Mouse (Mus musculus) MEL (cell line): ENCODE measurements around the gene Pou5f1. TPM values are rescaled to one million over a fixed set of nuclear protein-coding genes. Genes with fewer than 3 reads are reported as not detected.

ENCODE experiments used
- DNase-seq: peaks from one replicate; pipeline ENCODE4 v3.0.0; 2011; ENCODE audit warnings: low read depth, low spot score
- H3K27ac ChIP-seq: 2 replicates; pipeline ENCODE4 v1.5.1; 2012; ENCODE audit warnings: low read depth, mild to moderate bottlenecking, control low read depth, low read length, moderate library complexity; ENCODE audit not compliant: control insufficient read depth
- H3K27me3 ChIP-seq, 2 experiments: fragments of 150-350 bp in 1 of 2; sonication (generic) in 1 of 2; 2 replicates each; pipeline ENCODE4 v1.6.1; 2012; ENCODE audit warnings: low read length in 2 of 2, mild to moderate bottlenecking in 2 of 2, improper control_type of control experiment in 1 of 2, moderate library complexity in 1 of 2; ENCODE audit not compliant: insufficient read depth in 2 of 2, control insufficient read depth in 1 of 2
- H3K36me3 ChIP-seq, 2 experiments: 2 replicates each; pipeline ENCODE4 v1.6.1; 2012 to 2014; ENCODE audit warnings: low read length in 2 of 2, improper control_type of control experiment in 1 of 2, inconsistent platforms in 1 of 2, mild to moderate bottlenecking in 1 of 2; ENCODE audit not compliant: insufficient read depth in 2 of 2, control insufficient read depth in 1 of 2
- H3K4me1 ChIP-seq, 2 experiments: fragments of 150-350 bp in 1 of 2; sonication (generic) in 1 of 2; 2 replicates each; pipeline ENCODE4 v1.6.1; 2012; ENCODE audit warnings: low read length in 2 of 2, improper control_type of control experiment in 1 of 2, mild to moderate bottlenecking in 1 of 2; ENCODE audit not compliant: insufficient read depth in 2 of 2, control insufficient read depth in 1 of 2
- H3K4me3 ChIP-seq, 2 experiments: fragments of 150-350 bp in 1 of 2; sonication (generic) in 1 of 2; 2 replicates each; pipeline ENCODE4 v1.5.1; 2012; ENCODE audit warnings: low read depth in 2 of 2, low read length in 2 of 2, mild to moderate bottlenecking in 2 of 2, moderate library complexity in 2 of 2, control low read depth in 1 of 2, improper control_type of control experiment in 1 of 2; ENCODE audit not compliant: control insufficient read depth in 1 of 2, insufficient read depth in 1 of 2
- H3K79me2 ChIP-seq: 2 replicates; pipeline ENCODE4 v1.6.1; 2012; ENCODE audit warnings: mild to moderate bottlenecking, low read length, moderate library complexity; ENCODE audit not compliant: control insufficient read depth, poor library complexity, insufficient read depth
- H3K9ac ChIP-seq: 2 replicates; pipeline ENCODE4 v1.6.1; 2012; ENCODE audit warnings: low read depth, mild to moderate bottlenecking, control low read depth, low read length, moderate library complexity; ENCODE audit not compliant: control insufficient read depth, poor library complexity, severe bottlenecking
- H3K9me3 ChIP-seq: fragments of 150-350 bp; sonication (generic); replicated peaks from 2 replicates; pipeline ENCODE4 v1.6.1; 2012; ENCODE audit warnings: mild to moderate bottlenecking, low read length, improper control_type of control experiment, moderate library complexity; ENCODE audit not compliant: insufficient read depth
- BHLHE40 ChIP-seq: IDR thresholded peaks from 2 replicates; pipeline ENCODE4 v1.6.1; 2012; ENCODE audit warnings: low read depth, mild to moderate bottlenecking, inconsistent platforms, low read length, improper control_type of control experiment, borderline replicate concordance
- ELF1 ChIP-seq: IDR thresholded peaks from 2 replicates; pipeline ENCODE4 v1.6.1; 2014; ENCODE audit warnings: low read depth, mild to moderate bottlenecking, inconsistent platforms, low read length, improper control_type of control experiment, moderate library complexity
- EP300 ChIP-seq, 2 experiments: IDR thresholded peaks; 2 replicates each; pipeline ENCODE4 v1.6.1; 2011; ENCODE audit warnings: improper control_type of control experiment in 2 of 2, low read length in 2 of 2, low read depth in 1 of 2, mild to moderate bottlenecking in 1 of 2
- MAX ChIP-seq: IDR thresholded peaks from 2 replicates; pipeline ENCODE4 v1.6.1; 2011; ENCODE audit warnings: low read length, improper control_type of control experiment
- MXI1 ChIP-seq: IDR thresholded peaks from 2 replicates; pipeline ENCODE4 v1.6.1; 2011; ENCODE audit warnings: mild to moderate bottlenecking, low read depth, low read length, improper control_type of control experiment
- MYB ChIP-seq: IDR thresholded peaks from 2 replicates; pipeline ENCODE4 v1.6.1; 2011; ENCODE audit warnings: mild to moderate bottlenecking, low read depth, low read length, improper control_type of control experiment
- NRF1 ChIP-seq: IDR thresholded peaks from 2 replicates; pipeline ENCODE4 v1.6.1; 2014; ENCODE audit warnings: low read depth, mild to moderate bottlenecking, inconsistent platforms, low read length, improper control_type of control experiment, moderate library complexity; ENCODE audit not compliant: poor library complexity, insufficient read depth, severe bottlenecking
- POLR2AphosphoS5 ChIP-seq: IDR thresholded peaks from 2 replicates; pipeline ENCODE4 v1.6.1; 2012; ENCODE audit warnings: low read depth, borderline replicate concordance, mild to moderate bottlenecking, inconsistent platforms, low read length, moderate library complexity, mixed read lengths
- SIN3A ChIP-seq: IDR thresholded peaks from 2 replicates; pipeline ENCODE4 v1.6.1; 2012; ENCODE audit warnings: low read length, improper control_type of control experiment, inconsistent platforms
- TAL1 ChIP-seq: IDR thresholded peaks from 2 replicates; pipeline ENCODE4 v1.6.1; 2012; ENCODE audit warnings: mild to moderate bottlenecking, inconsistent platforms, low read length, moderate library complexity, mixed read lengths
- TBP ChIP-seq: IDR thresholded peaks from 2 replicates; pipeline ENCODE4 v1.8.0; 2011; ENCODE audit warnings: low read depth, low read length, improper control_type of control experiment
- TCF12 ChIP-seq: IDR thresholded peaks from 2 replicates; pipeline ENCODE4 v1.6.1; 2014; ENCODE audit warnings: low read depth, mild to moderate bottlenecking, inconsistent platforms, low read length, improper control_type of control experiment, moderate library complexity
- USF2 ChIP-seq, 2 experiments: IDR thresholded peaks; 2 replicates each; pipeline ENCODE4 v1.6.1; 2011 to 2012; ENCODE audit warnings: improper control_type of control experiment in 2 of 2, low read length in 2 of 2, borderline replicate concordance in 1 of 2, inconsistent platforms in 1 of 2, low read depth in 1 of 2, mild to moderate bottlenecking in 1 of 2; ENCODE audit not compliant: insufficient read depth in 1 of 2
- ZC3H11A ChIP-seq: IDR thresholded peaks from 2 replicates; pipeline ENCODE4 v1.6.1; 2012; ENCODE audit warnings: low read depth, mild to moderate bottlenecking, inconsistent platforms, low read length, improper control_type of control experiment
- ZMIZ1 ChIP-seq: IDR thresholded peaks from 2 replicates; pipeline ENCODE4 v1.6.1; 2012; ENCODE audit warnings: low read depth, mild to moderate bottlenecking, inconsistent platforms, low read length, improper control_type of control experiment, moderate library complexity
- polyA plus RNA-seq, 2 experiments: library from polyadenylated mRNA; stranded (reverse) in 1 of 2; unstranded in 1 of 2; fragments of >175 nt in 1 of 2; fragments of >200 nt in 1 of 2; gene quantifications; 2 replicates each; pipeline versions ENCODE4 v1.2.1 to v1.2.4; 2012; ENCODE audit warnings: low replicate concordance in 2 of 2, low read depth in 1 of 2; ENCODE audit not compliant: insufficient read length in 2 of 2, insufficient read depth in 1 of 2, missing spikeins in 1 of 2
- total RNA-seq: library from RNA; depleted of rRNA; stranded (reverse); fragments of 300-350 nt; gene quantifications from 2 replicates; pipeline ENCODE4 v1.2.3, GENCODE M21; 2012; rRNA removed

Gene Pou5f1
- total and polyA plus RNA-seq, 3 experiments: not detected

DNA sequence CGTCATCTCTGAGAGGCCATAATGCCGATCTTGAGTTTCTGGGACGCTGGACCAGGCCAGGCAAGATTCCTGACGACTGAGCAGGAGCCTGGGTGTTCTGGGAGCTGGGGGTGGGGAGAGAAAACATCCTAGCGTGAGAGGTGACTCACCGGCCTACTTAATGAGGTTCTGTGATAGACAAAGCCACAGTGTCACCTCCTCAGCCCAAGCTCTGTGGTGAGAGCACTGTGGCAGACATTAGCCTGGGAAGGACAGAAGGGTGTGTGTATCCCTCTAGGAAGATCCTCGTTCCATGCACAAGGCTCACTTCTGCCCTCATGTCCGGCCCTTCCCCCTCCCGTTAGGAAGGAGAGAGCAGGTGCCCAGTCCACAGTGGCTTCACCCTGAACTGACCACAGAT, 51.5 kb downstream of the Pou5f1 start:
- H3K9me3 ChIP-seq: no peaks in the 10 kb centered on the region
- no peak for TF ChIP-seq USF2 (IDR thresholded peaks at IDR 0.05; ENCODE audit: borderline replicate concordance in 1 of 2, insufficient read depth in 1 of 2, low read depth in 1 of 2, low read length in 2 of 2)
- no peak for TF ChIP-seq ZC3H11A
- TF ChIP-seq ELF1: no peak
- TF ChIP-seq POLR2AphosphoS5: no peak
- no peak for TF ChIP-seq MAX
- TF ChIP-seq MYB: no peak
- no peak for TF ChIP-seq EP300 (IDR thresholded peaks at IDR 0.05; ENCODE audit: low read depth in 1 of 2, low read length in 2 of 2)
- no peak for TF ChIP-seq ZMIZ1
- TF ChIP-seq NRF1: no peak
- no peak for TF ChIP-seq TAL1
- no peak for TF ChIP-seq TBP
- TF ChIP-seq, all 39 proteins: peak for 0
- no peaks in the 10 kb centered on the region; a peak in 2 of 4 replicates for H3K27me3 ChIP-seq
- no peak overlapping the region for H3K9ac ChIP-seq
- H3K4me1 ChIP-seq: peaks cover 0 to 6% of the 10 kb centered on the region in 2 experiments; a peak in 1 of 4 replicates
- H3K36me3 ChIP-seq: no peaks in the 10 kb centered on the region
- no peaks in the 10 kb centered on the region for H3K79me2 ChIP-seq
- DNase-seq: no peak
- H3K4me3 ChIP-seq: no peak overlapping the region
- no peak overlapping the region for H3K27ac ChIP-seq

- Histone ChIP-seq H3K9ac (no peak overlapping the region), H3K9me3 (no peaks in the 10 kb centered on the region)
- DNase-seq: peak; percentile 42
These were observed 52.4 kb downstream of the Pou5f1 start for GRCm38 (mm10) chr17:35558216-35558615.

More at GRCm38 (mm10) chr17:35558216-35558615, 52.4 kb downstream of the Pou5f1 start:
- H3K4me3 ChIP-seq: no peak overlapping the region
- H3K4me1 ChIP-seq: peaks cover 0 to 6% of the 10 kb centered on the region in 2 experiments; a peak in 1 of 4 replicates
- H3K79me2 ChIP-seq: no peaks in the 10 kb centered on the region
- H3K27ac ChIP-seq: no peak overlapping the region
- no peaks in the 10 kb centered on the region; a peak in 2 of 4 replicates for H3K27me3 ChIP-seq
- H3K36me3 ChIP-seq: no peaks in the 10 kb centered on the region
- TF ChIP-seq MYB (no peak), NRF1 (no peak), EP300 (IDR thresholded peaks at IDR 0.05; ENCODE audit: low read depth in 1 of 2, low read length in 2 of 2) (no peak), TCF12 (no peak), ZC3H11A (no peak), ZMIZ1 (no peak), BHLHE40 (no peak), USF2 (IDR thresholded peaks at IDR 0.05; ENCODE audit: borderline replicate concordance in 1 of 2, insufficient read depth in 1 of 2, low read depth in 1 of 2, low read length in 2 of 2) (no peak), SIN3A (no peak), MXI1 (no peak)

Other genes starting within 250 kb of the Pou5f1 start
- 58.7 and 60.1 TPM in 2 replicates for gene H2-D1, start 243.3 kb upstream of the Pou5f1 start, total RNA-seq
- gene H2-D1, start 243.3 kb upstream of the Pou5f1 start, polyA plus RNA-seq: 10 to 100 TPM in 1 of 2 experiments, not detected in 1; 97.9 TPM
- 1.7 TPM in 2 replicates for gene H2-Q1, start 185.6 kb upstream of the Pou5f1 start, total RNA-seq
- gene H2-Q1, start 185.6 kb upstream of the Pou5f1 start, polyA plus RNA-seq: under 1 TPM in 1 of 2 experiments, not detected in 1; 0.52 TPM
- gene H2-Q2, start 163.8 kb upstream of the Pou5f1 start, total RNA-seq: 0.19 and 0.23 TPM in 2 replicates
- gene H2-Q2, start 163.8 kb upstream of the Pou5f1 start, polyA plus RNA-seq: 1 to 10 TPM in 1 of 2 experiments, not detected in 1; 4.1 TPM
- gene H2-Q4, start 126.4 kb upstream of the Pou5f1 start, total RNA-seq: 8.9 and 9.1 TPM in 2 replicates
- 10 to 100 TPM in 1 of 2 experiments, not detected in 1; 25.5 TPM for gene H2-Q4, start 126.4 kb upstream of the Pou5f1 start, polyA plus RNA-seq
- 1.4 and 1.8 TPM in 2 replicates for gene H2-Q6, start 81.2 kb upstream of the Pou5f1 start, total RNA-seq
- 10 to 100 TPM in 1 of 2 experiments, not detected in 1; 11.7 TPM for gene H2-Q6, start 81.2 kb upstream of the Pou5f1 start, polyA plus RNA-seq
- gene H2-Q7, start 66.9 kb upstream of the Pou5f1 start, total RNA-seq: 0.23 TPM in 1 of 2 replicates, not detected in the other
- 1 to 10 TPM in 1 of 2 experiments, not detected in 1; 4.0 TPM for gene H2-Q7, start 66.9 kb upstream of the Pou5f1 start, polyA plus RNA-seq
- 0.13 and 0.15 TPM in 2 replicates for gene H2-Q10, start 35.9 kb upstream of the Pou5f1 start, total RNA-seq
- 1 to 10 TPM in 1 of 2 experiments, not detected in 1; 8.9 TPM for gene H2-Q10, start 35.9 kb upstream of the Pou5f1 start, polyA plus RNA-seq
- gene Tcf19, start 10.8 kb downstream of the Pou5f1 start, total RNA-seq: 16.6 and 20.3 TPM in 2 replicates
- gene Tcf19, start 10.8 kb downstream of the Pou5f1 start, polyA plus RNA-seq: 10 to 100 TPM in 1 of 2 experiments, not detected in 1; 25.7 TPM
- 11.6 and 14.3 TPM in 2 replicates for gene Cchcr1, start 11.1 kb downstream of the Pou5f1 start, total RNA-seq
- gene Cchcr1, start 11.1 kb downstream of the Pou5f1 start, polyA plus RNA-seq: 10 to 100 TPM in 1 of 2 experiments, not detected in 1; 21.7 TPM
- gene Psors1c2, start 27.2 kb downstream of the Pou5f1 start, total RNA-seq: 0.20 and 0.27 TPM in 2 replicates
- gene Psors1c2, start 27.2 kb downstream of the Pou5f1 start, polyA plus RNA-seq: 1 to 10 TPM in 1 of 2 experiments, not detected in 1; 1.3 TPM
- 0.08 and 0.23 TPM in 2 replicates for gene Cdsn, start 46.1 kb downstream of the Pou5f1 start, total RNA-seq
- under 1 TPM in 1 of 2 experiments, not detected in 1; 0.79 TPM for gene Cdsn, start 46.1 kb downstream of the Pou5f1 start, polyA plus RNA-seq
- gene 2300002M23Rik, start 61.4 kb downstream of the Pou5f1 start, total RNA-seq: not detected in 2 replicates
- gene 2300002M23Rik, start 61.4 kb downstream of the Pou5f1 start, polyA plus RNA-seq: not detected
- gene Sfta2, start 95.5 kb downstream of the Pou5f1 start, total RNA-seq: not detected in 2 replicates
- gene Sfta2, start 95.5 kb downstream of the Pou5f1 start, polyA plus RNA-seq: not detected
- not detected in 2 replicates for gene Gm9573, start 120.6 kb downstream of the Pou5f1 start, total RNA-seq
- gene Gm9573, start 120.6 kb downstream of the Pou5f1 start, polyA plus RNA-seq: not detected
- 0.04 and 0.13 TPM in 2 replicates for gene Mucl3, start 137.7 kb downstream of the Pou5f1 start, total RNA-seq
- gene Mucl3, start 137.7 kb downstream of the Pou5f1 start, polyA plus RNA-seq: under 1 TPM in 1 of 2 experiments, not detected in 1; 0.11 TPM
- gene Vars2, start 161.6 kb downstream of the Pou5f1 start, total RNA-seq: 21.8 and 24.0 TPM in 2 replicates
- 10 to 100 TPM in 1 of 2 experiments, not detected in 1; 34.0 TPM for gene Vars2, start 161.6 kb downstream of the Pou5f1 start, polyA plus RNA-seq
- 68.1 and 76.3 TPM in 2 replicates for gene Gtf2h4, start 167.7 kb downstream of the Pou5f1 start, total RNA-seq
- 10 to 100 TPM in 1 of 2 experiments, not detected in 1; 97.6 TPM for gene Gtf2h4, start 167.7 kb downstream of the Pou5f1 start, polyA plus RNA-seq
- 2.6 TPM in 2 replicates for gene Ddr1, start 198.6 kb downstream of the Pou5f1 start, total RNA-seq
- 1 to 10 TPM in 1 of 2 experiments, not detected in 1; 7.9 TPM for gene Ddr1, start 198.6 kb downstream of the Pou5f1 start, polyA plus RNA-seq